Mouse (Mus musculus): ENCODE data around the gene Pds5b. TPM values are rescaled to one million over a fixed set of nuclear protein-coding genes. Genes with fewer than 3 reads are reported as not detected.
A peak's percentile ranks its signal among the peaks of the same experiment; 100 is the strongest.
"Not testable (repeated sequence)": the region's sequence is repeated elsewhere in the genome, so short reads cannot be mapped to it uniquely, and the experiment has no call there.

Gene Pds5b
- 10 to 100 TPM; 25.9 to 35.0 TPM for total RNA-seq (2021)
- long read RNA-seq, experiment 1, full-length matches to known transcripts, result 3 of 14 reads
- long read RNA-seq, experiment 1, partial matches to known transcripts, result 3 of 14 reads
- long read RNA-seq, experiment 1, other reads (novel, unspliced or antisense), result 8 of 14 reads
- long read RNA-seq, experiment 2, full-length matches to known transcripts, result 3 of 8 reads
- long read RNA-seq, experiment 2, partial matches to known transcripts, result 3 of 8 reads
- long read RNA-seq, experiment 2, other reads (novel, unspliced or antisense), result 2 of 8 reads

GRCm38 (mm10) chr5:150673153-150673835 is at the start of gene Pds5b:
Gene Pds5b, plus strand, starts transcription at chr5:150673739.
- peak; percentile 97 for DNase-seq

- DNase-seq, result no peak
Measured at GRCm38 (mm10) chr5:150625528-150625927, 48.0 kb upstream of the Pds5b start.

GRCm38 (mm10) chr5:150629272-150629671 is 44.3 kb upstream of the Pds5b start:
- DNase-seq, result no peak

GRCm38 (mm10) chr5:150629692-150630091 is 43.8 kb upstream of the Pds5b start:
- DNase-seq, result no peak

- no peak for DNase-seq
Measured at GRCm38 (mm10) chr5:150641440-150641839, 32.1 kb upstream of the Pds5b start.

- not testable (repeated sequence) for DNase-seq
Measured at GRCm38 (mm10) chr5:150643390-150643789, 30.1 kb upstream of the Pds5b start.

- DNase-seq, result no peak
Measured at GRCm38 (mm10) chr5:150644926-150645325, 28.6 kb upstream of the Pds5b start.

- DNase-seq, result no peak
Measured at GRCm38 (mm10) chr5:150652578-150652977, 21.0 kb upstream of the Pds5b start.

- DNase-seq, result no peak
Measured at GRCm38 (mm10) chr5:150654548-150654947, 19.0 kb upstream of the Pds5b start.

- not testable (repeated sequence) for DNase-seq
Measured at GRCm38 (mm10) chr5:150659425-150659824, 14.1 kb upstream of the Pds5b start.

GRCm38 (mm10) chr5:150660296-150660695 is 13.2 kb upstream of the Pds5b start:
- not testable (repeated sequence) for DNase-seq

GRCm38 (mm10) chr5:150663926-150664325 is 9.6 kb upstream of the Pds5b start:
- DNase-seq, result peak; percentile 38

- DNase-seq, result no peak
Measured at GRCm38 (mm10) chr5:150664794-150665131, 8.8 kb upstream of the Pds5b start.

- DNase-seq, result peak; percentile 95
Measured at GRCm38 (mm10) chr5:150665132-150665954, 8.2 kb upstream of the Pds5b start.

GRCm38 (mm10) chr5:150666133-150666739 is 7.3 kb upstream of the Pds5b start, which contains the start of gene N4bp2l2:
Gene N4bp2l2, minus strand, starts transcription at chr5:150666183.
- DNase-seq, result not testable (repeated sequence)

GRCm38 (mm10) chr5:150668731-150669130 is 4.8 kb upstream of the Pds5b start:
- no peak for DNase-seq

- no peak for DNase-seq
Measured at GRCm38 (mm10) chr5:150672343-150672742, 1.2 kb upstream of the Pds5b start.

GRCm38 (mm10) chr5:150673880-150674621 is 512 bp downstream of the Pds5b start:
- DNase-seq, result peak; percentile 52

GRCm38 (mm10) chr5:150674866-150675265 is 1.3 kb downstream of the Pds5b start:
- no peak for DNase-seq

- DNase-seq, result not testable (repeated sequence)
Measured at GRCm38 (mm10) chr5:150682862-150683261, 9.3 kb downstream of the Pds5b start.

GRCm38 (mm10) chr5:150690685-150691084 is 17.1 kb downstream of the Pds5b start:
- DNase-seq, result no peak

- DNase-seq, result no peak
Measured at GRCm38 (mm10) chr5:150693277-150693676, 19.7 kb downstream of the Pds5b start.
